Mouse (Mus musculus) spleen, adult 2 months (tissue): Measurements from ENCODE around the gene Hmga2.

ENCODE experiments used
- CTCF ChIP-seq: fragments of 200-500 bp; IDR thresholded peaks from 2 replicates; pipeline ENCODE4 v1.5.1; 2011; ENCODE audit warnings: mild to moderate bottlenecking, inconsistent platforms; ENCODE audit not compliant: insufficient read depth, insufficient read length, insufficient replicate concordance; ENCODE audit errors: extremely low read depth
- POLR2A ChIP-seq: fragments of 200-500 bp; IDR thresholded peaks from 2 replicates; pipeline ENCODE4 v1.6.1; 2011; ENCODE audit warnings: low read depth, low read length, inconsistent platforms

DNA sequence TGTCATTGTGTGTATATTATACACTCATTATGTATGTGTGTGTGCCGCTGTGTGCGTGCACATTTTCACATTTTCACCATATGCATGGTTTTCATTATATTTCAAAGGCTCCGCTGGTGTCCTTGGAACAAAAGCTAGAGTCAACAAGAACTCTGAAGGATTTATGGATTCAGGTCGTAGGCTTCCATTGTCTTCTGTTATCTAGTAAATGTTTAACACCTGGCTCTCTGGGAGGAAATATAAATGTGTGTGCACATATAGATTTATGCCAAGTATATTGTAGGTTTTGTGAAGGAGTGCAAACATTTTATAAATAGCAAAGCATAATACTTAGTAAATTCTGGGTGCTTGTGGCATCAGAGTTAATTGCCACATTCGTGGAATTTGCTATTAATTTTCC is 64.1 kb downstream of the Hmga2 start:
- TF ChIP-seq CTCF (no peak), POLR2A (no peak)
